Mouse (Mus musculus): ENCODE measurements around the gene Tex16. TPM values are rescaled to one million over a fixed set of nuclear protein-coding genes. Genes with fewer than 3 reads are reported as not detected.

Gene Tex16
- not detected in 2 replicates for total RNA-seq (2017)

GRCm38 (mm10) chrX:112010707-112011106 lies at the start of gene Tex16:
Gene Tex16, plus strand, starts transcription at chrX:112011007.
- ATAC-seq (replicated peaks; ENCODE audit: low read depth, poor library complexity, severe bottlenecking), result no peak

- ATAC-seq (replicated peaks; ENCODE audit: low read depth, poor library complexity, severe bottlenecking), result no peak
Observed at GRCm38 (mm10) chrX:111999661-112000060, 11.1 kb upstream of the Tex16 start.

Other genes with a start within 250 kb of the Tex16 start
- gene Gm45194, start 119.6 kb upstream of the Tex16 start, total RNA-seq (2017), result not detected in 2 replicates
- gene 4933403O08Rik, start 228.0 kb downstream of the Tex16 start, total RNA-seq (2017), result not detected in 2 replicates

All from common myeloid progenitor, adult 5-6 weeks (primary cell).